Mouse (Mus musculus) embryonic stem cell, embryonic (primary cell): ENCODE results near the gene Sash1.

Experiments used
- CTCF ChIA-PET, 4 experiments: fragments of 300-600 bp in 2 of 4; fragments of 350-600 bp in 2 of 4; sonication (Branson Sonifier 250); formaldehyde crosslinking; loops; one replicate each; lab custom pipeline; 2022; ENCODE audit warnings: inconsistent platforms in 2 of 4; lab: Charles Lee
- POLR2A ChIA-PET, 4 experiments: fragments of 300-600 bp in 2 of 4; fragments of 350-600 bp in 2 of 4; sonication (Branson Sonifier 250); formaldehyde crosslinking; loops; one replicate each; lab custom pipeline; 2022; ENCODE audit warnings: antibody characterized with exemption in 4 of 4, inconsistent platforms in 1 of 4; lab: Charles Lee

Gene Sash1

DNA sequence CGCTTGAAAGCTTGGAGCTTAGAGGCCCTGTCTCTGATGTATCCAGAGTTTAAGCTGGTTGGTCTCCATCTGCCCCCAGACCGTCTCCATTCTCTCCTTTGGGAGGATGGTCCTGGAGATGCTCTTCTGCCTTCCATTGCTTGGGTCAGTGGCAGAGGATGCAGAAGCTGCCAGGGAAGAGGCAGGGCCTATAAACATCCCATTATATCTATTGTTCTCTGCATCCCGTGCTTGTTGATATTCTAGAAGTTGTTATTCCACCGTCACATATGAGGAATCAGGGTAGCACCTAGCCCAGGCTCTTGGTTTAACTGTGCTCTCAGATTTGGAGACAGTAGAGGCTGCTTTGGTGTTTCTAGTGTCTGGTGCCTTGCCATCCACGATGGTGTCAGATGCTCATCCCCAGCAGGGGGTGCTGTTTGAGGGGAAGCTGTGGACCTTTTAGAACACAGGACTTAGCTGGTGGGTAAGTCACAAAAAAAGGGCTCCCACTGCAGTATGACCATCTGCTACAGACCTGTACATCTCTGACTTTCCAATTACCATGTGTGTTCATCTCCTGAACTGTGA, 26.9 kb upstream of the Sash1 start:
- POLR2A ChIA-PET, result interaction anchor here in 3 of 4 experiments (0.6 to 1.7 kb wide), 4 partner anchors 27 to 76 kb away, joined by 3 to 6 read pairs (median 5); partner anchors contain the start of gene Sash1 (in 2 of the 3)

DNA sequence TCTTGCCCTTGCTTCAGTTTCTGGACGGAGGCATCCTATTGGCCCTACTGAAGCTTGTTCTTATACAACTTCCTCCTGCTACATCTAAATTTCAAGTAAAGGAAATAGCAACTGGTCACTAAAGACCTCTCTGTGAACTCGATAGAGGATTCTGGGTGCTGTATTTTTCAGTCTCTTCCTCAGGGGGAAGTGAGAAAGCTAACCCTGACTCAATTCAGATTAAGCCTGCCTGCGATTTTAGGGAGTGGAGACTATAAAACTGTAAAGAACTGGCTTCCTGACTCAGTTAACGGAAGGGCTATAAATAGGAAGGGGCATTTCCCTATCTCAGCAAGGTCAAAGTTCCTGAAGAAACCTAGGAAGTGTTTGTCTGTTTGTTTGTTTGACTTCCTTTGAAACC, 26.3 kb upstream of the Sash1 start:
- ChIA-PET POLR2A (interaction anchor here in 2 of 4 experiments (0.6 to 1.7 kb wide), 2 partner anchors 26 to 75 kb away, joined by 6 read pairs; partner anchors contain the start of gene Sash1 (in 1 of the 2)), CTCF (interaction anchor here in 2 of 4 experiments (0.6 to 1.3 kb wide), 2 partner anchors 11 to 62 kb away, joined by 3 read pairs; no protein-coding TSS in a partner anchor)

More for the DNA sequence above, 26.9 kb upstream of the Sash1 start:
- CTCF ChIA-PET, result interaction anchor here (0.6 to 1.3 kb wide), 10 partner anchors 9 to 1597 kb away, joined by 3 to 13 read pairs (median 4); partner anchors contain the start of gene Sash1 (in 1 of the 4)

DNA sequence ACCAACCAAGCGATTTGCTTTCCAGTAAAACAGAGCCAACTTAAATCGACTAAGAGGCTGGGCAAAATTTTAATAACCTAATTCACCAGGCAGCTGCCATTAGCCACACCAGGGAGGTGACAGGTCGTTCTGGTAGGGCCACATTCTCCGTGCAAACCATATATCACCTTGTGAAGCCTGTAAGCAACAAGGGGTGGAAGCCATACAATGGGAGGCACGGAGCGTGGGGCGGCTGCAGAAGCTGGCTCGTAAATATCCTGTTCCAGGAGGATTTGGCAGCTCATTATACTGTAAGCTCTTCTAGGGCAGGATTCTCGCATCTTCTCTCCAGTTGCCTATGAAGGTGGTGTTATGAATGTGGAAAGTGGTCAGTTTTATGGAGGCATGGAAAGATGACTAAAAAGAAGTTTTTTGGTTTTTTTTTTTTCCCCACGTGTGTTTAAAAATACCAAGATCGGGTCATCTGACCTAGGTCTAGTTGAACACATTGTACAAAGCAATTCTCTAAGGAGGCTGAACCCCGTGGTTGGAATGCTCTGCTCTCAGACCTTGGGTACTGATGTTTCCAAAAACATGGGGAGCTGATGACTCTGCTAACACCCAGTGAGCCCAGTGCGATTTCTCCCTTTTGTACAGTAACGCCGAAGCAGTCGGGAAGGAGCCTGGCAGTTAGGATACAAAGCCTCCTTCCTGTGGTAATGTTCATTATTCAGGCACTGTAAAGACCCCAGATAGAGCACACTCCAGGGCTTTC, 24.5 kb upstream of the Sash1 start:
- ChIA-PET CTCF (interaction anchor here in 1 of 4 experiments (0.8 kb wide), 1 partner anchor 24 kb away, joined by 3 read pairs; no protein-coding TSS in a partner anchor), POLR2A (interaction anchor here in 3 of 4 experiments (0.5 to 1.4 kb wide), 5 partner anchors 24 to 167 kb away, joined by 3 to 5 read pairs (median 3); no protein-coding TSS in a partner anchor)

DNA sequence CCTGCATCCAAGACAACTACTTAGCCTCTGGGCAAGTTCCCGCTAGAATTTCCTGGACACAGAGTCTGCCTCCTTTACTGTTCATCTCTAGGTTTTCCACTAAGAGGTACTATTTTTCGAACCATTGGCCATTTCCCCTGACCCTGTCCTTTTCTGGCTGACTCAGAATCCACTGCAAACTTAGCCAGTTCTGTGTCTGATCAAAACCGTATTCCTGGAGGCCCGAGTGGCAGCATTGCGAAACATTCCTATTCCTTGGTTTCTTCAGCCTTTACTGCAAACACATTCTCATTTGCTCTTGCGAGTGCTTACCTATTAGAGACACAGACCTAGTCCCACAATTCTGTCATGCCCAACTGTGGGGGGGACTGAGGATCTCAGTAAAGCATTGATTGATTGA, 17.2 kb upstream of the Sash1 start:
- ChIA-PET POLR2A (no interaction called here), CTCF (no interaction called here)

DNA sequence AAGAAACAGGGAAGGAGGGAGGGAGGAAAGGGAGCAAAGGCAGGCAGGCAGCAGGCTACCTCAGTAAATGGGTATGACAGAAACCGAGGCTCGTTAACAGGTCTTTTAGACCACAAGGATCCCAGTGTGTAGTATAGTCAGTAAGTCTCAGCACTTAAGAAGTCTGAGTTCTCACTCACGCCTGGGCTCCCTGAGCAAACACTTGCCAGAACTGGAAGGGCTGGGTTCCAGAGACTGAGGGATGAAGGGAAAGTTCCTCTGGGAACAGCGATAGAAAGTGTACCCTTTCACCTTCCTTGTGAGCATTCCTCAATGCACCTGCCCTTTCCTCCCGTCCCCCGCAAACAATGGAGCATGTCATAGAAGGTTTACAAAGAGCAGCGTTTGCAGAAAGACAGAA, 16.5 kb upstream of the Sash1 start:
- ChIA-PET POLR2A (no interaction called here), CTCF (no interaction called here)

DNA sequence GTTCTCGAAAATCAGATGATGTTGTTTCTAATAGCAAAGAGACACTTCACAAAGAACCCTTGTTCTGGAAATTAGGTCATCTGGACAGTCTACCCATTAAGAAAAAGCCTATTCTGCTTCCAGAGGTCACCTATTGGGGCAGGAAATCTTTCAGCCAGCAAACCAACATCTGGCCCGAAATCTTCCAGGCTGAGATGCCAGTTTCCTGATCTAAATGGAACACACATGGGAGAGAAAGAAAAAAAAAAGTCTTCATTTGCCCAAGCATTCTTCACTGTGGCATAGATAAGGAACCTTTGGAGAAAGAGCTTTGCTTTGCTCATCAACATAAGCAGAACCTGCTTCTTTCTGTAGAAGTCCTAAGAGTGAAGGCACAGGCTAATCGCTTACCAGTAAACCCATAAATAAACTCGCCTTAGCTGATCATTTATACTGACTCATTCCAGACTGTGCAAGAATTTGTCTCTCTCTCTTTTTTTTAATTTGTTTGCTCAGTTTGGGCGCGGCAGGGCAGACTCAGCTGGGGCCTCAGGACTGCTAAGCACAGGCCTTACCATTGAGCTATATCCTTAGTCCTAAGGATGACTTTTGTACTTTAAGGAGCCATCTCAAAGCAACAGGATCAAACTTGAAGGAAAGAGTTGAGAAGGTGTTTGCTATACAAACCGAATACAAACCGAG, 13.1 kb upstream of the Sash1 start:
- ChIA-PET POLR2A (interaction anchor here in 3 of 4 experiments (0.5 to 1.9 kb wide), 9 partner anchors 10 to 611 kb away, joined by 3 to 5 read pairs (median 4); partner anchors contain the start of gene Sash1 (in 3 of the 3)), CTCF (no interaction called here)

DNA sequence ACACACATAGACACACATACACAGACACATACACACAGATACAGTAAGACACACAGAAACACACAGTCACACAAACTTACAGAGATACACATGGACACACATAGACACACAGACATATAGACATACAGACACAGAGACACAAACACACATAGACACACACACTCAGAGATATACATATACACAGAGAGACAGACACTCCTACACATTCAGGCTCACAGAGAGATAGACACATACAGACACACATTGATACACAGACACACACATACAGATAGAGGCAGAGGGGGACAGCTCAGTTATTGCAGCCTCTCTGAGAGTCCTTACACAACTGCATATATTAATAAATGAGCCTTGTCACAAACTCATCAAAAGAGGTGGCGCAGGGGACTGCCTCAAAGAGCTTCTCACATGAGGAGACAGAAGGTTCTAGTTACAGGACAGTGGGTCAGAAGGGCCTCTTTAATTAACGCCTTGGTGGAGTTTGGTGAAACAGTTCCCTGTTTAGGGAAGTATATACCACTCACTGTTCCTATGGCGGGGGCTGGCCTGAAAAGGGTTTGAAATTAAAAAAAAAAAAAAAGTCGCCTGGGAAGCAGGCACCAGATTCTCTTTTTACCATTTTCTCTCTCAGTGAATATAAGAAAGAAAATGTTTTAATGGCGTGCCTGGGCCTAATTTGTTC, 12.4 kb upstream of the Sash1 start:
- POLR2A ChIA-PET, result interaction anchor here in 3 of 4 experiments (0.5 to 1.7 kb wide), 4 partner anchors 10 to 611 kb away, joined by 3 to 5 read pairs (median 4); partner anchors contain the start of gene Sash1 (in 2 of the 3)

DNA sequence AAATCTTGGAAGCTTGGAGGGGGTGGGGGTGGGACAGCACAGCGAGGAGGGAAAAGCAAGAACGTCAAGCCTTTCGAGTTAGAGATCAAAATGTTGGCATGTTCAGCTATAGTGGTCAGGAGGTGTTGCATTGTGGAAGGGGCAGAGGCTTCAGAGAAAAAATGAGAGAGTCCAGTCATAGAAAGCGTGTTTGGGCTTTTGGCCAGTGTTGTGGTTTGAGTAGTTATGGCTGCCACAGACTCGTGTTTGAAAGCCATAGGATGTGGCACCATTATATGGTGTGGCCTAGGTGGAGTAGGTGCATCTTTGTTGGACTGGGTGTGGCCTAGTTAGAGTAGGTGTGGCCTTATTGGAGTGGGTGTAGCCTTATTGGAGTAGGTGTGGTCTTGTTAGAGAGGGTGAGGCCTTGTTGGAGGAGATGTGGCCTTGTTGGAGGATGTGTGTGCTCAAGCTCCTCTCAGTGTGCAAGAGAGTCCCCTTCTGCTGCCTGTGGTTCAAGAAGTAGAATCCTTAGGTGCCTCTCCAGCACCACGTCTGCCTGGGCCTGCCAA, 9.2 kb upstream of the Sash1 start:
- POLR2A ChIA-PET, result interaction anchor here in 3 of 4 experiments (0.5 to 4.1 kb wide), 6 partner anchors 9 to 126 kb away, joined by 3 to 27 read pairs (median 4); partner anchors contain the start of gene Sash1 (in 2 of the 3)
- CTCF ChIA-PET, result interaction anchor here in 1 of 4 experiments (0.9 kb wide), 1 partner anchor 14 kb away, joined by 4 read pairs; no protein-coding TSS in a partner anchor

More for the DNA sequence above, 12.4 kb upstream of the Sash1 start:
- CTCF ChIA-PET, result no interaction called here

DNA sequence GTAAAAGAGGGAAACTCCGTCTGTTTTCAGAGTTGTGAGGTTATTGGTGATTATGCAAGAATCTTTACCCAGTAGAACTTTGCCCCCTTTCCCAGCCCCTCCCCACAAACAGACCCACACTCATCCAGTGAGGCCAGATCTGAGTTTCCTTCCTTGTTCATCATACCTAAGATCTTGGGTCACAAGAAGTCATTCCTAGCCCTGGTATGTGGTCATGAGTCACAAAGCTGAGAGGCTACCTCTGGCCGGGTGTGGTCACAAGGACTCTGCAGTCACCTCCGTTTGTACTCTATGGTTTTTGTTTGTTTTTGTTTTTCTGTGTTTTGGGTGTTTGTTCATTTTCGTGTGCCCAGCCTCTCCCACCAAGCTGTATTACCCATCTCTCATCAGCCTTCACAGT, 4.6 kb upstream of the Sash1 start:
- ChIA-PET CTCF (interaction anchor here in 1 of 4 experiments (1.1 kb wide), 1 partner anchor 22 kb away, joined by 3 read pairs; no protein-coding TSS in a partner anchor), POLR2A (interaction anchor here in 2 of 4 experiments (1.0 to 5.5 kb wide), 3 partner anchors 9 to 58 kb away, joined by 3 to 33 read pairs (median 3); no protein-coding TSS in a partner anchor)

DNA sequence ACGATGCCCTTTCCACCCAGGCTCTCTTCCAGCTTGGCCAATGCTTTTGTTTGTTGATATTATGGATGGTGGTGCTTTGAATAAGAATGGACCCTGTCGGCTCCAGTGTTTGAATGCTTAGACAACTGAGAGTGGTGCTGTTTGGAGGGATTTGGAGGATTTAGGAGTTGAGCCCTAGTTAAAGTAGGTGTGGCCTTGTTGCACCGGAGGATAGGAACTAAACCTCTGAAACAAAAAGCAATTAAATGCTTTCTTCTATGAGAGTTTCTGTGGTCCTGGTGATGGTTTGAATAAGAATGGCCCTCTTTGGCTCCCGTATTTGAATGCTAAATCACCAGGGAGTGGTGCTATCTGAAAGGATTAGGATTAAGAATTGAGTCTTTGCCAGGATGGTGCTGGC, 3.5 kb upstream of the Sash1 start:
- POLR2A ChIA-PET, result interaction anchor here in 3 of 4 experiments (0.6 to 5.5 kb wide), 10 partner anchors 10 to 115 kb away, joined by 3 to 34 read pairs (median 5); no protein-coding TSS in a partner anchor

DNA sequence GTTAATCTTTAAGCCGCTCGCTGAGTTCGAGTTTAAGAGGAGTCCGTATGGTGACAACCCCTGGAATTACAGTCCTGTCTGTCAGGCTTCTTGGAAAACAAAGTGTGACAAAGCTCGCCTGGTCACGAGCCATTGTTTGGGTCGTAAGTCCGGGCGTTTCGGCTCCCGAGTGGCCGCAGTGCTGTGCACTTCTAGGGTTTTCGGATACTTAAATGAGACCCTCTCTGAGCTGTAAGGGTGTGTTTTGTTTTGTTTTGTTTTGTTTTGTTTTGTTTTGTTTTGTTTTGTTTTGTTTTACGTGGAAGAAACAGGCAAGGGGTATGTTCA, 621 bp upstream of the Sash1 start:
- POLR2A ChIA-PET, result interaction anchor here (0.6 to 3.8 kb wide), 66 partner anchors 7 to 1266 kb away, joined by 3 to 34 read pairs (median 4); partner anchors contain the start of gene Ust (in 1 of the 4)

More for the DNA sequence above, 3.5 kb upstream of the Sash1 start:
- CTCF ChIA-PET, result interaction anchor here in 2 of 4 experiments (0.6 to 0.8 kb wide), 2 partner anchors 10 to 56 kb away, joined by 3 to 5 read pairs; no protein-coding TSS in a partner anchor

DNA sequence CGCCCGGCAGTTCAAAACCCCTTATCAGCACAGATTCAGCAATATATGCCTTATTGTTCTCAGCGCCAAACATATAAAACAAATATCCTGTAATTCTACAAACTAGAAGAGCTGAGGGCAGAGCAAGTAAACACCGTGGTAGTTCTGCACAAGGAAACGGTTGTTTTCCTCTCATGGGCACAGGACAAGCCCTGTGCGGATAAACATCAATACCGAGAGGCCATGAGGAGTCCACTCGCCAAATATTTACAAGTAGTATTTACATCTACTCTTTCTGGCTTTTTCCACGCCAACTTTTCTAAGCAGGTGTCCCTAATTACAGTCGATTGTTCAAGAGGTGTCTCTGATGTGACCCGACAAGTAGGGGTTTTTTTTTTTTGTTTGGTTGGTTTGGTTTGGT, 669 bp downstream of the Sash1 start:
- ChIA-PET CTCF (interaction anchor here in 1 of 4 experiments (1.0 kb wide), 1 partner anchor 12 kb away, joined by 3 read pairs; no protein-coding TSS in a partner anchor), POLR2A (interaction anchor here in 3 of 4 experiments (0.8 to 3.8 kb wide), 33 partner anchors 8 to 367 kb away, joined by 3 to 27 read pairs (median 7); partner anchors contain the start of gene Ust (in 1 of the 3))

More for the DNA sequence above, 621 bp upstream of the Sash1 start:
- CTCF ChIA-PET, result interaction anchor here in 2 of 4 experiments (0.8 to 1.0 kb wide), 5 partner anchors 13 to 66 kb away, joined by 3 to 4 read pairs (median 3); no protein-coding TSS in a partner anchor

DNA sequence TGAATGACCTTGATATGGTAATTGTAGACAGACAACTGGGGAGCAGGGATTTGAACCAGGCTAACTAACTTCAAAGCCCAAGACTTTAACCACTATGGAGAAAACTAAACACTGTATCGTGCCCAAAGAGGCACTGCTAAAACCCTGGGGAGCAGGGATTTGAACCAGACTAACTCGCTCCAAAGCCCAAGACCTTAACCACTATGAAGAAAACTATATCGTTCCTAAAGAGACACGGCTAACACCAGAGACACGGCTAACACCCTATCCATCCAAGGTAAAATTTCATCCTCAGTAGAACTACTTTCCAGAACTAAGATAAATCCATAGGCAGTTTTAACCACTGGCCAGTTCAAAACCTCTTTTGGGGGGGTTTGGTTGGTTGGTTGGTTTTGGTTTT, 1.3 kb downstream of the Sash1 start:
- CTCF ChIA-PET, result no interaction called here
- POLR2A ChIA-PET, result interaction anchor here in 1 of 4 experiments (1.5 kb wide), 1 partner anchor 11 kb away, joined by 3 read pairs; no protein-coding TSS in a partner anchor

DNA sequence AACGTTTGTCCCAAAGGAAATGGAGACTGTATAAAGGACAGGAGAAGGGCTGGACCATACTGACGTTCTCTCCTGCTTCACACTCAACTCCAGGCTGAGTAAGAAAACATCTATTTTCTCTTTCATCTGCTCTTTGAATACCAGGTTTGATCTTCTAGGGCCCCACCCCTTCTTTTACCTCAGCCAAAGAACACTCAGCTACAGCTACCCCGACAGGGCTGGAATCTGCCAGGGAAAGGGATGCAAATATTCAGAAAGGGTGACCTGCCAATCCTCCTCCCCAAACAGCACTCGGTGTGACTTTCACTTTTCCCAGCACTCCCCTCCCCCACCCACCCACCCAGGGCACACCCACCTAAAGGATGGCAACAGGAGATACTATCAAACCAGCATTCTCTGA, 2.2 kb downstream of the Sash1 start:
- POLR2A ChIA-PET, result interaction anchor here in 3 of 4 experiments (0.6 to 1.5 kb wide), 7 partner anchors 12 to 64 kb away, joined by 3 to 4 read pairs (median 3); no protein-coding TSS in a partner anchor
- CTCF ChIA-PET, result interaction anchor here in 2 of 4 experiments (0.6 to 1.0 kb wide), 2 partner anchors 9 to 167 kb away, joined by 3 to 5 read pairs; no protein-coding TSS in a partner anchor

DNA sequence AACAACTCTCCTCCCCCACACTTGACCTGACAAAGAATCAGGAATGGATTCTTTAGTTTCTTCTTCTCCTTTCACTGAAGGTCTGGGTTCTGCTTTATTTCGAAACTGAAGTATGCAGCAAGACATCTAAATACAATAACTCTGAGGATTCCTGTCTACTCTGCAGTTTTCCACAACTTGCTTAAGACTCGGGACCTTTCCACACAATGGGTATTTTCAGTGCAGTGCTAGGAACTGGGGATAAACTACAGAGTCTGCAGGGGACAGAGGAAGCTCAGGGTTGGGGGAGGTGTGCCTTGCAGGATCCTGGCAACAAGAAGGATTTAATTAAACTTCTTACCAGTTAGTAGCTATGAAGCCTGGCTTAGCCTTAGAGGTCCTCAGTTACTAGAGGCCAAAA, 4.1 kb downstream of the Sash1 start:
- CTCF ChIA-PET, result interaction anchor here in 2 of 4 experiments (0.6 to 0.9 kb wide), 2 partner anchors 10 to 12 kb away, joined by 3 read pairs; no protein-coding TSS in a partner anchor

DNA sequence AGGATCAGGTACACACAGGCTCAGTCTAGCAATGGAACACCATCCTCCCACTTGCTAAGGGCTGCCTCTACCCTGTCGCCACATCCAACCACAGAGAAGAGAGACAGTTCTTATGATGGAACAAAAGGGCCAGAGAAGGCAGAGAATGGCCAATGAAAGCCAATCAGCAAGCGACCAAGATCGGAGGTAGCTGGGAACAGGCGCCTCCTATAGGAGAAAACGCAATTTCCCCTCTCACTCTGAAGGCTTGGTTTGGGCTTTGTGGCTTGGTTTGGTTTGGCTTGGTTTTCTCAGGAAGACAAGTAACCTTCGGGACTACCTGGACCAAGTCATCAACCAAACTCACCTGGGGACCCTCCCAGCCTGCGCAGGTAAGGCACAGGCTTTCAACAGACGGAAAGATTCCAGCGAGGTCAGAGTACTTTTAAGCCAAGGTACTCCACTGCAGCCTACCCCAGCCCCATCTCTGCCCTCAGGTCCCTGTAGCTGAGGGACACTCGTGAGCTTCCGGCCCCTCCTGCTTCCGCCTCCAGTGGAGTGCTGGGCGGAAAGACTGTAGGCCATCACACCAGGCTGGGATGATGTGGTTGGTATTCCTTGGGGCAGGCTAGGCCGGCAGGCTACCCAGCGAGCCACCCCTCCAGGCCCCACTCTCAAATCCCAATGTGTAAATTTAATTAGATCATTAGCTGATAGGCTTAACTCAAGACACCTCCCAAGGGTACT, 4.8 kb downstream of the Sash1 start:
- CTCF ChIA-PET, result interaction anchor here in 3 of 4 experiments (0.5 to 1.2 kb wide), 6 partner anchors 8 to 115 kb away, joined by 3 to 6 read pairs (median 4); no protein-coding TSS in a partner anchor
- POLR2A ChIA-PET, result interaction anchor here (0.6 to 5.0 kb wide), 27 partner anchors 8 to 204 kb away, joined by 3 to 33 read pairs (median 3); no protein-coding TSS in a partner anchor

More for the DNA sequence above, 4.1 kb downstream of the Sash1 start:
- POLR2A ChIA-PET, result interaction anchor here (0.6 to 5.0 kb wide), 21 partner anchors 8 to 203 kb away, joined by 3 to 33 read pairs (median 4); no protein-coding TSS in a partner anchor
